Mouse (Mus musculus) erythroblast, embryonic 14.5 days (primary cell): ENCODE results near the gene Hyal3. TPM values are rescaled to one million over a fixed set of nuclear protein-coding genes. Genes with fewer than 3 reads are reported as not detected.
A peak's percentile ranks its signal among the peaks of the same experiment; 100 is the strongest.

Source experiments
- H3K27me3 ChIP-seq: 2 replicates; pipeline ENCODE4 v1.6.1; 2012; ENCODE audit warnings: inconsistent platforms; ENCODE audit not compliant: control insufficient read depth
- H3K36me3 ChIP-seq: 2 replicates; pipeline ENCODE4 v1.6.1; 2012; ENCODE audit warnings: mild to moderate bottlenecking, inconsistent platforms; ENCODE audit not compliant: control insufficient read depth
- H3K4me1 ChIP-seq: 2 replicates; pipeline ENCODE4 v1.6.1; 2012; ENCODE audit warnings: inconsistent platforms; ENCODE audit not compliant: control insufficient read depth
- H3K4me3 ChIP-seq: replicated peaks from 2 replicates; pipeline ENCODE3; 2012; ENCODE audit warnings: moderate library complexity, mild to moderate bottlenecking, inconsistent platforms
- H3K9me3 ChIP-seq: 2 replicates; pipeline ENCODE4 v1.6.1; 2012; ENCODE audit warnings: low read length, inconsistent platforms, mixed read lengths; ENCODE audit not compliant: control insufficient read depth
- GATA1 ChIP-seq: IDR thresholded peaks from 2 replicates; pipeline ENCODE4 v1.6.1; 2012; ENCODE audit warnings: low read length, inconsistent platforms, mixed read lengths
- TAL1 ChIP-seq: IDR thresholded peaks from 3 replicates; pipeline ENCODE4 v1.6.1; 2012; ENCODE audit warnings: low read length, inconsistent platforms, mixed read lengths
- polyA plus RNA-seq: library from polyadenylated mRNA; stranded (reverse); fragments of >175 nt; gene quantifications from 2 replicates; pipeline ENCODE4 v1.2.3, GENCODE M21; 2012

Gene Hyal3
- polyA plus RNA-seq, 1 experiment, result not detected

GRCm38 (mm10) chr9:107541474-107542351, 38.9 kb upstream of the Hyal3 start, which contains the start of the genes Cyb561d2 and Nprl2:
Cyb561d2 (minus strand) TSS chr9:107542193.
Nprl2 (plus strand) TSS chr9:107542226.
- peaks cover 72% of the 10 kb centered on the region for H3K4me1 ChIP-seq
- no peaks in the 10 kb centered on the region for H3K27me3 ChIP-seq
- TF ChIP-seq GATA1, result no peak
- no peak for TF ChIP-seq TAL1
- peak within 1 kb of the TSS; percentile 84 for H3K4me3 ChIP-seq
- H3K36me3 ChIP-seq, result peaks cover 54% of the 10 kb centered on the region
- H3K9me3 ChIP-seq, result peaks cover 2% of the 10 kb centered on the region; the same call in 1 of the 2 replicates

- H3K9me3 ChIP-seq, result peaks cover 2% of the 10 kb centered on the region; the same call in 1 of the 2 replicates
- no peaks in the 10 kb centered on the region for H3K27me3 ChIP-seq
- H3K4me3 ChIP-seq, result peak overlapping the region; percentile 84
- TF ChIP-seq GATA1 (no peak), TAL1 (no peak)
- H3K4me1 ChIP-seq, result peaks cover 72% of the 10 kb centered on the region
- peaks cover 47% of the 10 kb centered on the region for H3K36me3 ChIP-seq
These were observed 38.3 kb upstream of the Hyal3 start for GRCm38 (mm10) chr9:107542352-107542686.

- TF ChIP-seq TAL1 (no peak), GATA1 (no peak)
- peak overlapping the region; percentile 84 for H3K4me3 ChIP-seq
- H3K4me1 ChIP-seq, result peaks cover 72% of the 10 kb centered on the region
- H3K27me3 ChIP-seq, result no peaks in the 10 kb centered on the region
- H3K36me3 ChIP-seq, result peaks cover 43% of the 10 kb centered on the region
- peaks cover 2% of the 10 kb centered on the region; the same call in 1 of the 2 replicates for H3K9me3 ChIP-seq
These were observed 37.9 kb upstream of the Hyal3 start for GRCm38 (mm10) chr9:107542721-107543120.

- no peaks in the 10 kb centered on the region; the same call in 1 of the 2 replicates for H3K27me3 ChIP-seq
- TF ChIP-seq TAL1 (no peak), GATA1 (no peak)
- H3K4me3 ChIP-seq, result no peak overlapping the region
- peaks cover 38% of the 10 kb centered on the region for H3K36me3 ChIP-seq
- H3K9me3 ChIP-seq, result peaks cover 2% of the 10 kb centered on the region; the same call in 1 of the 2 replicates
- peaks cover 71% of the 10 kb centered on the region for H3K4me1 ChIP-seq
These were observed 37.3 kb upstream of the Hyal3 start for GRCm38 (mm10) chr9:107543299-107543698.

GRCm38 (mm10) chr9:107544196-107544700, 36.4 kb upstream of the Hyal3 start:
- TF ChIP-seq TAL1 (no peak), GATA1 (no peak)
- no peak overlapping the region for H3K4me3 ChIP-seq
- peaks cover 68% of the 10 kb centered on the region for H3K4me1 ChIP-seq
- H3K27me3 ChIP-seq, result peaks cover 7% of the 10 kb centered on the region
- H3K36me3 ChIP-seq, result peaks cover 28% of the 10 kb centered on the region
- H3K9me3 ChIP-seq, result peaks cover 2% of the 10 kb centered on the region; the same call in 1 of the 2 replicates

- no peak for TF ChIP-seq TAL1
- TF ChIP-seq GATA1, result no peak
- peaks cover 23% of the 10 kb centered on the region for H3K36me3 ChIP-seq
- H3K4me1 ChIP-seq, result peaks cover 67% of the 10 kb centered on the region
- H3K4me3 ChIP-seq, result no peak overlapping the region
- H3K27me3 ChIP-seq, result peaks cover 12% of the 10 kb centered on the region
- peaks cover 2% of the 10 kb centered on the region; the same call in 1 of the 2 replicates for H3K9me3 ChIP-seq
These were observed 35.9 kb upstream of the Hyal3 start for GRCm38 (mm10) chr9:107544729-107545128.

GRCm38 (mm10) chr9:107545199-107545598, 35.4 kb upstream of the Hyal3 start:
- Histone ChIP-seq H3K4me3 (no peak overlapping the region), H3K9me3 (peaks cover 2% of the 10 kb centered on the region; the same call in 1 of the 2 replicates), H3K36me3 (peaks cover 19% of the 10 kb centered on the region), H3K4me1 (peaks cover 62% of the 10 kb centered on the region), H3K27me3 (peaks cover 15% of the 10 kb centered on the region)
- TF ChIP-seq GATA1 (no peak), TAL1 (no peak)

- H3K4me1 ChIP-seq, result peaks cover 62% of the 10 kb centered on the region
- H3K36me3 ChIP-seq, result peaks cover 15% of the 10 kb centered on the region
- H3K27me3 ChIP-seq, result peaks cover 19% of the 10 kb centered on the region
- TF ChIP-seq TAL1 (no peak), GATA1 (no peak)
- H3K4me3 ChIP-seq, result no peak overlapping the region
- peaks cover 2% of the 10 kb centered on the region; the same call in 1 of the 2 replicates for H3K9me3 ChIP-seq
These were observed 35.0 kb upstream of the Hyal3 start for GRCm38 (mm10) chr9:107545602-107546001.

- TF ChIP-seq TAL1 (no peak), GATA1 (no peak)
- Histone ChIP-seq H3K9me3 (peaks cover 2% of the 10 kb centered on the region; the same call in 1 of the 2 replicates), H3K4me1 (peaks cover 62% of the 10 kb centered on the region), H3K36me3 (peaks cover 15% of the 10 kb centered on the region), H3K4me3 (peak within 1 kb of the TSS; percentile 34), H3K27me3 (peaks cover 33% of the 10 kb centered on the region)
These were observed 33.6 kb upstream of the Hyal3 start, which contains the start of gene Zmynd10 for GRCm38 (mm10) chr9:107547026-107547425. Zmynd10 (plus strand) TSS chr9:107547298.
